20 mouse cellular contexts compared by ENCODE assay signal in genomic region chr3:138897500-138897899, GRCm38 (mm10).
A peak's percentile ranks its signal among the peaks of the same experiment; 100 is the strongest.
DNase-seq lines count a peak whose midpoint lies in the region; ATAC-seq and TF ChIP-seq lines count a peak whose summit lies in the region.
"Had no signal": no experiment of that assay in that cellular context is flagged by ENCODE, and none has a peak within 500 bp of the region (broad histone marks: within the 10 kb centered on the region; RNA-seq: fewer than 3 reads in every experiment).

No protein-coding gene starts in this region.

- no peak overlapping the region for H3K9ac ChIP-seq in hindbrain, postnatal 0 days (replicated peaks; ENCODE audit: low read length)
- no peak overlapping the region for H3K9ac ChIP-seq in hindbrain, embryonic 11.5 days (ENCODE audit: low read depth, low read length)
- H3K9ac ChIP-seq in midbrain, postnatal 0 days (replicated peaks; ENCODE audit: low read length, poor library complexity, severe bottlenecking), result no peak overlapping the region
- peak overlapping the region; percentile 40; the same call in 1 of the 2 replicates for H3K9ac ChIP-seq in ES-E14 (ENCODE audit: insufficient read depth, low read depth, low read length, poor library complexity, severe bottlenecking)
- H3K9ac ChIP-seq in stomach, embryonic 16.5 days (ENCODE audit: low read length), result no peak overlapping the region
- no peak overlapping the region for H3K9ac ChIP-seq in heart, embryonic 12.5 days
- H3K9ac ChIP-seq: heart, embryonic 15.5 days; hindbrain, embryonic 14.5 days; midbrain, embryonic 15.5 days had no signal

- H3K4me2 ChIP-seq in hindbrain, postnatal 0 days (ENCODE audit: low read depth, low read length), result no peak overlapping the region
- H3K4me2 ChIP-seq in hindbrain, embryonic 11.5 days (replicated peaks; ENCODE audit: low read depth, low read length), result no peak overlapping the region
- H3K4me2 ChIP-seq in midbrain, postnatal 0 days (ENCODE audit: low read depth, low read length, poor library complexity, severe bottlenecking), result no peak overlapping the region
- H3K4me2 ChIP-seq in stomach, embryonic 16.5 days (ENCODE audit: low read depth, low read length), result no peak overlapping the region
- H3K4me2 ChIP-seq in heart, embryonic 12.5 days, result no peak overlapping the region
- H3K4me2 ChIP-seq: heart, embryonic 15.5 days; hindbrain, embryonic 14.5 days; midbrain, embryonic 15.5 days had no signal

- H3K4me1 ChIP-seq in hindbrain, postnatal 0 days (ENCODE audit: insufficient read depth, low read length), result peaks cover 4% of the 10 kb centered on the region; the same call in 1 of the 2 replicates
- no peaks in the 10 kb centered on the region for H3K4me1 ChIP-seq in hindbrain, embryonic 11.5 days (replicated peaks; ENCODE audit: control insufficient read depth, insufficient read depth, low read length)
- H3K4me1 ChIP-seq in midbrain, postnatal 0 days (ENCODE audit: insufficient read depth, low read length), result no peaks in the 10 kb centered on the region
- H3K4me1 ChIP-seq in midbrain, embryonic 10.5 days, result peaks cover 14% of the 10 kb centered on the region
- H3K4me1 ChIP-seq in ES-E14 (ENCODE audit: control insufficient read depth in 2 of 2, insufficient read depth in 2 of 2, low read length in 2 of 2, poor library complexity in 1 of 2), result peaks cover 0 to 2% of the 10 kb centered on the region in 2 experiments; a peak in 2 of 4 replicates
- H3K4me1 ChIP-seq in stomach, embryonic 16.5 days (ENCODE audit: control insufficient read depth, insufficient read depth, low read length), result peaks cover 4% of the 10 kb centered on the region; the same call in 1 of the 2 replicates
- H3K4me1 ChIP-seq in heart, embryonic 12.5 days (replicated peaks), result peaks cover 22% of the 10 kb centered on the region

- H3K4me3 ChIP-seq in hindbrain, postnatal 0 days (ENCODE audit: low read length), result no peak overlapping the region
- H3K4me3 ChIP-seq in hindbrain, embryonic 11.5 days (ENCODE audit: low read depth, low read length), result no peak overlapping the region
- H3K4me3 ChIP-seq in midbrain, postnatal 0 days (ENCODE audit: low read depth, low read length), result no peak overlapping the region
- no peak overlapping the region for H3K4me3 ChIP-seq in midbrain, embryonic 10.5 days
- H3K4me3 ChIP-seq in ES-E14 (ENCODE audit: insufficient read depth in 1 of 2, low read depth in 1 of 2, low read length in 2 of 2, poor library complexity in 1 of 2, severe bottlenecking in 1 of 2), result 0 out of 4 replicates have a peak overlapping the region, but pooled peaks of 1 of the 2 experiments have one; percentile 22
- no peak overlapping the region for H3K4me3 ChIP-seq in stomach, embryonic 16.5 days (replicated peaks; ENCODE audit: low read length)
- H3K4me3 ChIP-seq in heart, embryonic 12.5 days, result no peak overlapping the region
- H3K4me3 ChIP-seq: heart, embryonic 15.5 days; limb, embryonic 10.5 days; midbrain, embryonic 15.5 days had no signal

- TF ChIP-seq CTCF in hindbrain, postnatal 0 days (IDR thresholded peaks at IDR 0.05; ENCODE audit: low read depth), result no peak
- 0 out of 2 replicates have a peak, but pooled peaks have one; percentile 2 for TF ChIP-seq CTCF in midbrain, postnatal 0 days (IDR thresholded peaks at IDR 0.05)

- peaks cover 16% of the 10 kb centered on the region; the same call in 1 of the 2 replicates for H3K36me3 ChIP-seq in hindbrain, postnatal 0 days (ENCODE audit: insufficient read depth, low read length)
- H3K36me3 ChIP-seq in hindbrain, embryonic 11.5 days (ENCODE audit: control insufficient read depth, insufficient read depth, low read length), result no peaks in the 10 kb centered on the region
- H3K36me3 ChIP-seq in midbrain, postnatal 0 days (ENCODE audit: insufficient read depth, low read length), result peaks cover 26% of the 10 kb centered on the region
- peaks cover 59% of the 10 kb centered on the region for H3K36me3 ChIP-seq in midbrain, embryonic 10.5 days
- H3K36me3 ChIP-seq in ES-E14 (ENCODE audit: control insufficient read depth, insufficient read depth, low read length, poor library complexity, severe bottlenecking), result peaks cover 10% of the 10 kb centered on the region; the same call in 1 of the 2 replicates
- peaks cover 13% of the 10 kb centered on the region for H3K36me3 ChIP-seq in stomach, embryonic 16.5 days (ENCODE audit: control insufficient read depth, insufficient read depth, low read length)
- H3K36me3 ChIP-seq in heart, embryonic 12.5 days, result no peaks in the 10 kb centered on the region; the same call in 1 of the 2 replicates
- H3K36me3 ChIP-seq: heart, embryonic 15.5 days; midbrain, embryonic 15.5 days had no signal

- in situ Hi-C loops in ES-E14 (cut with MboI; ENCODE audit: low sequenced_read_pairs in 2 of 2, unreplicated experiment in 2 of 2), result no loop called here

- H3K27ac ChIP-seq in hindbrain, postnatal 0 days, result no peak overlapping the region
- no peak overlapping the region for H3K27ac ChIP-seq in hindbrain, embryonic 11.5 days (ENCODE audit: low read depth, low read length)
- no peak overlapping the region for H3K27ac ChIP-seq in midbrain, postnatal 0 days (ENCODE audit: low read depth, low read length)
- H3K27ac ChIP-seq in midbrain, embryonic 10.5 days (replicated peaks), result no peak overlapping the region
- no peak overlapping the region for H3K27ac ChIP-seq in ES-E14 (ENCODE audit: insufficient read depth, low read depth, low read length, poor library complexity, severe bottlenecking)
- no peak overlapping the region for H3K27ac ChIP-seq in stomach, embryonic 16.5 days (ENCODE audit: low read length)
- H3K27ac ChIP-seq in heart, embryonic 12.5 days (ENCODE audit: poor library complexity, severe bottlenecking), result no peak overlapping the region
- H3K27ac ChIP-seq: heart, embryonic 15.5 days; hindbrain, embryonic 14.5 days; limb, embryonic 10.5 days; midbrain, embryonic 15.5 days had no signal

- DNase-seq in hindbrain, postnatal 0 days (ENCODE audit: low spot score), result no peak
- DNase-seq in hindbrain, embryonic 11.5 days (ENCODE audit: low spot score), result no peak
- DNase-seq in midbrain, postnatal 0 days (ENCODE audit: low spot score), result no peak
- no peak for DNase-seq in midbrain, embryonic 10.5 days (ENCODE audit: low spot score)
- DNase-seq in ES-E14 (ENCODE audit: low read depth, low spot score), result no peak
- DNase-seq: adrenal gland, postnatal 36 days; cerebellum, adult 11 months; cerebellum, adult 9-11 months; heart, postnatal 36 days; kidney, adult 8-10 months; kidney, postnatal 10 days; liver; lung, postnatal 10 days had no signal

- no peaks in the 10 kb centered on the region for H3K9me3 ChIP-seq in hindbrain, postnatal 0 days (ENCODE audit: low read length)
- no peaks in the 10 kb centered on the region for H3K9me3 ChIP-seq in hindbrain, embryonic 11.5 days (ENCODE audit: control insufficient read depth, low read length)
- no peaks in the 10 kb centered on the region for H3K9me3 ChIP-seq in midbrain, postnatal 0 days (ENCODE audit: low read length)
- no peaks in the 10 kb centered on the region for H3K9me3 ChIP-seq in midbrain, embryonic 10.5 days (replicated peaks)
- H3K9me3 ChIP-seq in ES-E14 (ENCODE audit: control insufficient read depth, insufficient read depth, low read depth, low read length), result no peaks in the 10 kb centered on the region
- H3K9me3 ChIP-seq in stomach, embryonic 16.5 days (replicated peaks; ENCODE audit: control insufficient read depth, low read length), result 0 out of 2 replicates have a peak, but pooled peaks cover 3% of the 10 kb centered on the region
- H3K9me3 ChIP-seq in heart, embryonic 12.5 days (replicated peaks), result no peaks in the 10 kb centered on the region
- H3K9me3 ChIP-seq: heart, embryonic 15.5 days; limb, embryonic 10.5 days; midbrain, embryonic 15.5 days had no signal

- peak; percentile 32; the same call in 1 of the 2 replicates for ATAC-seq in hindbrain, postnatal 0 days
- no peak for ATAC-seq in hindbrain, embryonic 11.5 days (ENCODE audit: low FRiP score)
- ATAC-seq in midbrain, postnatal 0 days (ENCODE audit: low FRiP score), result no peak
- 0 out of 2 replicates have a peak, but pooled peaks have one; percentile 33 for ATAC-seq in stomach, embryonic 16.5 days (ENCODE audit: insufficient read depth, low FRiP score)
- ATAC-seq in heart, embryonic 12.5 days (ENCODE audit: insufficient number of reproducible peaks, low FRiP score), result no peak
- ATAC-seq: forebrain, embryonic 14.5 days; midbrain, embryonic 15.5 days had no signal

- 86% methylated on average over 11 of the region's 11 CpGs for WGBS in hindbrain, postnatal 0 days
- 91% methylated on average over 11 of the region's 11 CpGs for WGBS in hindbrain, embryonic 11.5 days
- WGBS in midbrain, postnatal 0 days, result 92% methylated on average over 11 of the region's 11 CpGs
- WGBS in midbrain, embryonic 10.5 days, result 89% methylated on average over 11 of the region's 11 CpGs
- 89% methylated on average over 11 of the region's 11 CpGs for WGBS in stomach, embryonic 16.5 days
- whole genome bisulfite sequencing in heart, embryonic 12.5 days, result 78% methylated on average over 11 of the region's 11 CpGs

- no peaks in the 10 kb centered on the region for H3K27me3 ChIP-seq in hindbrain, postnatal 0 days (ENCODE audit: insufficient read depth, low read length)
- no peaks in the 10 kb centered on the region for H3K27me3 ChIP-seq in hindbrain, embryonic 11.5 days (ENCODE audit: control insufficient read depth, insufficient read depth, low read length)
- no peaks in the 10 kb centered on the region for H3K27me3 ChIP-seq in midbrain, postnatal 0 days (ENCODE audit: insufficient read depth, low read length)
- H3K27me3 ChIP-seq in midbrain, embryonic 10.5 days (ENCODE audit: low read depth, poor library complexity, severe bottlenecking), result no peaks in the 10 kb centered on the region
- no peaks in the 10 kb centered on the region for H3K27me3 ChIP-seq in stomach, embryonic 16.5 days (ENCODE audit: control insufficient read depth, insufficient read depth, low read length)
- no peaks in the 10 kb centered on the region for H3K27me3 ChIP-seq in heart, embryonic 12.5 days (replicated peaks)
- H3K27me3 ChIP-seq: heart, embryonic 15.5 days; midbrain, embryonic 15.5 days had no signal

TF ChIP-seq in ES-E14, 5 proteins besides CTCF, POLR2A, EP300 and RAD21:
- no peak for TF ChIP-seq HCFC1 (IDR thresholded peaks at IDR 0.05; ENCODE audit: borderline replicate concordance, insufficient read depth, low read length)
- TF ChIP-seq ZNF384 (IDR thresholded peaks at IDR 0.05; ENCODE audit: low read depth, low read length), result no peak
- TF ChIP-seq ZC3H11A (IDR thresholded peaks at IDR 0.05; ENCODE audit: borderline replicate concordance, low read depth, low read length), result no peak
- no peak for TF ChIP-seq MAFK (IDR thresholded peaks at IDR 0.05; ENCODE audit: insufficient read depth, low read depth, low read length)
- TF ChIP-seq CHD2 (IDR thresholded peaks at IDR 0.05; ENCODE audit: low read depth, low read length), result no peak

Comparison
In these comparisons a context has a peak if more than half of its experiments do, and no peak if none do; other contexts are left out.
1. ATAC-seq: peak in hindbrain, postnatal 0 days (single experiment) and stomach, embryonic 16.5 days (single experiment); none in hindbrain, embryonic 11.5 days (single experiment), midbrain, postnatal 0 days (single experiment) and heart, embryonic 12.5 days (single experiment).